In genomic region chr5:73669386-73669785, GRCm38 (mm10) we compare ENCODE assay signal across 16 mouse cellular contexts. TPM values are rescaled to one million over a fixed set of nuclear protein-coding genes. Genes with fewer than 3 reads are reported as not detected.
DNase-seq lines count a peak whose midpoint lies in the region; ATAC-seq and TF ChIP-seq lines count a peak whose summit lies in the region.
"Had no signal": no experiment of that assay in that cellular context is flagged by ENCODE, and none has a peak within 500 bp of the region (broad histone marks: within the 10 kb centered on the region; RNA-seq: fewer than 3 reads in every experiment).

No protein-coding gene starts in this region.

- no peak for DNase-seq in forebrain, embryonic 11.5 days (ENCODE audit: low spot score)
- DNase-seq in midbrain, embryonic 10.5 days (ENCODE audit: low spot score): peak; percentile 28
- no peak for DNase-seq in adrenal gland, adult 8-10 months
- DNase-seq in gastrocnemius, postnatal 36 days: no peak
- DNase-seq in adrenal gland, adult (ENCODE audit: inconsistent age in 2 of 2, low spot score in 1 of 2): no peak
- DNase-seq: cerebellum, adult 8-10 months; gastrocnemius, postnatal 10 days; heart, postnatal 36 days; lung, embryonic 14.5 days; retina, postnatal 1 day; thymus, postnatal 14 days had no signal

- intact Hi-C loops in gastrocnemius, postnatal 36 days (cut with DNase I): no loop called here

- no peak overlapping the region for H3K9ac ChIP-seq in forebrain, embryonic 12.5 days
- no peak overlapping the region for H3K9ac ChIP-seq in forebrain, embryonic 11.5 days (ENCODE audit: low read length)
- H3K9ac ChIP-seq in forebrain, embryonic 15.5 days (replicated peaks): no peak overlapping the region
- H3K9ac ChIP-seq: lung, embryonic 14.5 days had no signal

- H3K36me3 ChIP-seq in forebrain, embryonic 12.5 days (replicated peaks): no peaks in the 10 kb centered on the region
- no peaks in the 10 kb centered on the region for H3K36me3 ChIP-seq in forebrain, embryonic 11.5 days (ENCODE audit: control insufficient read depth, insufficient read depth, low read length)
- no peaks in the 10 kb centered on the region for H3K36me3 ChIP-seq in E14TG2a.4 (ENCODE audit: insufficient read depth, low read length)
- H3K36me3 ChIP-seq in forebrain, embryonic 15.5 days: no peaks in the 10 kb centered on the region
- no peaks in the 10 kb centered on the region for H3K36me3 ChIP-seq in midbrain, embryonic 10.5 days

- 0 out of 2 replicates have a peak, but pooled peaks cover 4% of the 10 kb centered on the region for H3K27me3 ChIP-seq in forebrain, embryonic 12.5 days
- H3K27me3 ChIP-seq in forebrain, embryonic 11.5 days (ENCODE audit: control insufficient read depth, insufficient read depth, low read length): no peaks in the 10 kb centered on the region
- H3K27me3 ChIP-seq in E14TG2a.4 (ENCODE audit: insufficient read depth, low read length): peaks cover 23% of the 10 kb centered on the region
- H3K27me3 ChIP-seq in forebrain, embryonic 15.5 days: no peaks in the 10 kb centered on the region
- 0 out of 2 replicates have a peak, but pooled peaks cover 14% of the 10 kb centered on the region for H3K27me3 ChIP-seq in midbrain, embryonic 10.5 days (ENCODE audit: low read depth, poor library complexity, severe bottlenecking)

- H3K27ac ChIP-seq in forebrain, embryonic 12.5 days: no peak overlapping the region
- H3K27ac ChIP-seq in forebrain, embryonic 11.5 days (ENCODE audit: low read depth, low read length): no peak overlapping the region
- H3K27ac ChIP-seq in forebrain, embryonic 15.5 days (replicated peaks): no peak overlapping the region
- H3K27ac ChIP-seq in midbrain, embryonic 10.5 days (replicated peaks): no peak overlapping the region

- no peaks in the 10 kb centered on the region for H3K9me3 ChIP-seq in forebrain, embryonic 12.5 days
- no peaks in the 10 kb centered on the region for H3K9me3 ChIP-seq in forebrain, embryonic 11.5 days (ENCODE audit: control insufficient read depth, low read length)
- no peaks in the 10 kb centered on the region for H3K9me3 ChIP-seq in E14TG2a.4 (ENCODE audit: low read length)
- no peaks in the 10 kb centered on the region for H3K9me3 ChIP-seq in forebrain, embryonic 15.5 days
- H3K9me3 ChIP-seq in midbrain, embryonic 10.5 days (replicated peaks): no peaks in the 10 kb centered on the region

- H3K4me3 ChIP-seq in forebrain, embryonic 12.5 days (replicated peaks): no peak overlapping the region
- H3K4me3 ChIP-seq in forebrain, embryonic 11.5 days (ENCODE audit: low read depth, low read length): no peak overlapping the region
- peak overlapping the region; percentile 63 for H3K4me3 ChIP-seq in E14TG2a.4 (replicated peaks; ENCODE audit: low read length)
- no peak overlapping the region for H3K4me3 ChIP-seq in forebrain, embryonic 15.5 days
- H3K4me3 ChIP-seq in midbrain, embryonic 10.5 days: peak overlapping the region; percentile 35

- TF ChIP-seq CTCF in E14TG2a.4 (conservative IDR thresholded peaks at IDR 0.05; ENCODE audit: low read length): no peak

- peak overlapping the region; percentile 32 for H3K4me2 ChIP-seq in forebrain, embryonic 12.5 days
- H3K4me2 ChIP-seq in forebrain, embryonic 11.5 days (ENCODE audit: low read depth, low read length, severe bottlenecking): no peak overlapping the region
- 0 out of 2 replicates have a peak overlapping the region, but pooled peaks have one; percentile 20 for H3K4me2 ChIP-seq in forebrain, embryonic 15.5 days (replicated peaks)
- H3K4me2 ChIP-seq: lung, embryonic 14.5 days had no signal

- no peak for ATAC-seq in forebrain, embryonic 12.5 days (ENCODE audit: low FRiP score)
- ATAC-seq in forebrain, embryonic 11.5 days (replicated peaks; ENCODE audit: low FRiP score): no peak
- ATAC-seq in forebrain, embryonic 15.5 days (replicated peaks): no peak

- WGBS in forebrain, embryonic 12.5 days: 56% methylated on average over 26 of the region's 26 CpGs
- 49% methylated on average over 26 of the region's 26 CpGs for WGBS in forebrain, embryonic 11.5 days
- WGBS in forebrain, embryonic 15.5 days: 50% methylated on average over 26 of the region's 26 CpGs
- 46% methylated on average over 26 of the region's 26 CpGs for WGBS in midbrain, embryonic 10.5 days

- H3K4me1 ChIP-seq in forebrain, embryonic 12.5 days: no peaks in the 10 kb centered on the region
- no peaks in the 10 kb centered on the region for H3K4me1 ChIP-seq in forebrain, embryonic 11.5 days (replicated peaks; ENCODE audit: control insufficient read depth, insufficient read depth, low read length)
- no peaks in the 10 kb centered on the region; the same call in 1 of the 2 replicates for H3K4me1 ChIP-seq in E14TG2a.4 (replicated peaks; ENCODE audit: low read depth, low read length)
- H3K4me1 ChIP-seq in forebrain, embryonic 15.5 days: no peaks in the 10 kb centered on the region
- H3K4me1 ChIP-seq in midbrain, embryonic 10.5 days: peaks cover 3% of the 10 kb centered on the region; the same call in 1 of the 2 replicates

RNA-seq across cellular contexts. Expression of gene Spata18, which starts 18.2 kb away (rescaled TPM):
- 0.13 TPM in 1 of 2 replicates, not detected in the other for polyA plus RNA-seq in forebrain, embryonic 12.5 days (2016; fragmentation: Nextera tagmentation; extraction: Ambion mirVana)
- 0.32 and 0.36 TPM in 2 replicates for polyA plus RNA-seq in forebrain, embryonic 11.5 days (2014; fragmentation: Nextera tagmentation; extraction: Ambion mirVana)
- polyA plus RNA-seq in forebrain, embryonic 15.5 days (2015; fragmentation: Nextera tagmentation; extraction: Ambion mirVana): 0.17 and 0.78 TPM in 2 replicates
- not detected in 2 replicates for polyA plus RNA-seq in midbrain, embryonic 10.5 days (2016; fragmentation: Nextera tagmentation; extraction: Ambion mirVana)
- total RNA-seq in adrenal gland, adult 8-10 months (2022): not detected
- total RNA-seq in gastrocnemius, postnatal 36 days (2021): not detected

RNA-seq across cellular contexts. Expression of gene Sgcb, which starts 21.8 kb away (rescaled TPM):
- 19.2 and 22.1 TPM in 2 replicates for polyA plus RNA-seq in forebrain, embryonic 12.5 days (2016; fragmentation: Nextera tagmentation; extraction: Ambion mirVana)
- 19.9 and 20.5 TPM in 2 replicates for polyA plus RNA-seq in forebrain, embryonic 11.5 days (2014; fragmentation: Nextera tagmentation; extraction: Ambion mirVana)
- polyA plus RNA-seq in forebrain, embryonic 15.5 days (2015; fragmentation: Nextera tagmentation; extraction: Ambion mirVana): 25.3 and 25.4 TPM in 2 replicates
- 21.3 and 21.8 TPM in 2 replicates for polyA plus RNA-seq in midbrain, embryonic 10.5 days (2016; fragmentation: Nextera tagmentation; extraction: Ambion mirVana)
- total RNA-seq in adrenal gland, adult 8-10 months (2022): 10 to 100 TPM; 23.3 to 30.5 (median 24.9) TPM
- 10 to 100 TPM; 88.6 to 89.2 TPM for total RNA-seq in gastrocnemius, postnatal 36 days (2021)

RNA-seq across cellular contexts. Expression of gene Lrrc66, which starts 37.1 kb away (rescaled TPM):
- polyA plus RNA-seq in forebrain, embryonic 12.5 days (2016; fragmentation: Nextera tagmentation; extraction: Ambion mirVana): not detected in 2 replicates
- not detected in 2 replicates for polyA plus RNA-seq in forebrain, embryonic 11.5 days (2014; fragmentation: Nextera tagmentation; extraction: Ambion mirVana)
- polyA plus RNA-seq in forebrain, embryonic 15.5 days (2015; fragmentation: Nextera tagmentation; extraction: Ambion mirVana): not detected in 2 replicates
- 0.06 and 0.07 TPM in 2 replicates for polyA plus RNA-seq in midbrain, embryonic 10.5 days (2016; fragmentation: Nextera tagmentation; extraction: Ambion mirVana)
- total RNA-seq in adrenal gland, adult 8-10 months (2022): not detected
- not detected for total RNA-seq in gastrocnemius, postnatal 36 days (2021)
- total RNA-seq: gastrocnemius, postnatal 10 days; heart, postnatal 36 days; layer of hippocampus, adult 18-20 months; left cerebral cortex, postnatal 25 days had no signal
- polyA plus RNA-seq: lung, embryonic 14.5 days had no signal

Comparison
In these comparisons a context has a peak if more than half of its experiments do, and no peak if none do; other contexts are left out.
1. H3K4me3 ChIP-seq: peak in E14TG2a.4 (single experiment) and midbrain, embryonic 10.5 days (single experiment); none in forebrain, embryonic 12.5 days (single experiment), forebrain, embryonic 11.5 days (single experiment) and forebrain, embryonic 15.5 days (single experiment).